Mouse (Mus musculus): ENCODE measurements around the gene Lpp.

Gene Lpp

GRCm38 (mm10) chr16:24878977-24879376 is 485.7 kb downstream of the Lpp start:
- DNase-seq (ENCODE audit: low spot score in 2 of 2): no peak

- DNase-seq (ENCODE audit: low spot score in 2 of 2): peak; percentile 16 to 28
These were observed 487.4 kb downstream of the Lpp start for GRCm38 (mm10) chr16:24880698-24881097.

- no peak for DNase-seq (ENCODE audit: low spot score in 2 of 2)
These were observed 488.9 kb downstream of the Lpp start for GRCm38 (mm10) chr16:24881981-24882775.

- no peak for DNase-seq (ENCODE audit: low spot score in 2 of 2)
These were observed 490.7 kb downstream of the Lpp start for GRCm38 (mm10) chr16:24884017-24884416.

GRCm38 (mm10) chr16:24886346-24886745 is 493.0 kb downstream of the Lpp start:
- DNase-seq (ENCODE audit: low spot score in 2 of 2): no peak

GRCm38 (mm10) chr16:24886943-24887342 is 493.6 kb downstream of the Lpp start:
- DNase-seq (ENCODE audit: low spot score in 2 of 2): no peak

GRCm38 (mm10) chr16:24891453-24891852 is 498.1 kb downstream of the Lpp start:
- DNase-seq (ENCODE audit: low spot score in 2 of 2): no peak

GRCm38 (mm10) chr16:24895160-24895559 is 501.9 kb downstream of the Lpp start:
- DNase-seq (ENCODE audit: low spot score in 2 of 2): no peak

GRCm38 (mm10) chr16:24897641-24898040 is 504.3 kb downstream of the Lpp start:
- no peak for DNase-seq (ENCODE audit: low spot score in 2 of 2)

- no peak for DNase-seq (ENCODE audit: low spot score in 2 of 2)
These were observed 507.0 kb downstream of the Lpp start for GRCm38 (mm10) chr16:24900241-24900796.

GRCm38 (mm10) chr16:24901139-24901859 is 508.0 kb downstream of the Lpp start:
- no peak for DNase-seq (ENCODE audit: low spot score in 2 of 2)

- DNase-seq (ENCODE audit: low spot score in 2 of 2): no peak
These were observed 508.8 kb downstream of the Lpp start for GRCm38 (mm10) chr16:24902111-24902510.

GRCm38 (mm10) chr16:24908926-24909325 is 515.6 kb downstream of the Lpp start:
- peak in 1 of 2 experiments; percentile 36 for DNase-seq (ENCODE audit: low spot score in 2 of 2)

- DNase-seq (ENCODE audit: low spot score in 2 of 2): no peak
These were observed 517.0 kb downstream of the Lpp start for GRCm38 (mm10) chr16:24910321-24910720.

- no peak for DNase-seq (ENCODE audit: low spot score in 2 of 2)
These were observed 517.5 kb downstream of the Lpp start for GRCm38 (mm10) chr16:24910834-24911233.

GRCm38 (mm10) chr16:24912381-24912780 is 519.1 kb downstream of the Lpp start:
- no peak for DNase-seq (ENCODE audit: low spot score in 2 of 2)

- no peak for DNase-seq (ENCODE audit: low spot score in 2 of 2)
These were observed 519.7 kb downstream of the Lpp start for GRCm38 (mm10) chr16:24913021-24913420.

- DNase-seq (ENCODE audit: low spot score in 2 of 2): no peak
These were observed 520.5 kb downstream of the Lpp start for GRCm38 (mm10) chr16:24913641-24914392.

GRCm38 (mm10) chr16:24914393-24914751 is 521.1 kb downstream of the Lpp start:
- peak in 1 of 2 experiments; percentile 35 for DNase-seq (ENCODE audit: low spot score in 2 of 2)

- DNase-seq (ENCODE audit: low spot score in 2 of 2): no peak
These were observed 522.2 kb downstream of the Lpp start for GRCm38 (mm10) chr16:24915470-24915869.

- DNase-seq (ENCODE audit: low spot score in 2 of 2): no peak
These were observed 526.2 kb downstream of the Lpp start for GRCm38 (mm10) chr16:24919349-24920012.

- DNase-seq (ENCODE audit: low spot score in 2 of 2): no peak
These were observed 536.8 kb downstream of the Lpp start for GRCm38 (mm10) chr16:24930070-24930469.

All from left cerebral cortex, adult 9 months (tissue).